In genomic region chr10:59166104-59166944, GRCm38 (mm10) we compare ENCODE assay signal across 9 mouse cellular contexts. TPM values are rescaled to one million over a fixed set of nuclear protein-coding genes. Genes with fewer than 3 reads are reported as not detected.
A peak's percentile ranks its signal among the peaks of the same experiment; 100 is the strongest.
DNase-seq lines count a peak whose midpoint lies in the region; ATAC-seq lines count a peak whose summit lies in the region.
"Had no signal": no experiment of that assay in that cellular context is flagged by ENCODE, and none has a peak within 500 bp of the region (broad histone marks: within the 10 kb centered on the region; RNA-seq: fewer than 3 reads in every experiment).

No protein-coding gene starts in this region.

- intact Hi-C loops in heart, postnatal 10 days (cut with DNase I): loop anchor here (1.0 to 5.0 kb wide), 3 partner anchors 126 to 701 kb away; no protein-coding TSS in a partner anchor

- H3K9me3 ChIP-seq in kidney, embryonic 15.5 days (replicated peaks): no peaks in the 10 kb centered on the region

- H3K4me1 ChIP-seq in kidney, embryonic 15.5 days: no peaks in the 10 kb centered on the region

- no peak overlapping the region for H3K4me2 ChIP-seq in kidney, embryonic 15.5 days

- H3K27ac ChIP-seq in kidney, embryonic 15.5 days: no peak overlapping the region

- ATAC-seq in kidney, embryonic 15.5 days (replicated peaks; ENCODE audit: low FRiP score): no peak; the same call in 1 of the 2 replicates
- ATAC-seq in common myeloid progenitor, adult 5-6 weeks (replicated peaks; ENCODE audit: low read depth, poor library complexity, severe bottlenecking): peak; percentile 86
- peak; percentile 68 for ATAC-seq in megakaryocyte-erythroid progenitor cell, adult 5-6 weeks (replicated peaks; ENCODE audit: low FRiP score, low TSS enrichment, poor library complexity, severe bottlenecking)

- no peak overlapping the region for H3K9ac ChIP-seq in kidney, embryonic 15.5 days

- WGBS in kidney, embryonic 15.5 days: 69% methylated on average over 14 of the region's 14 CpGs

- no peak overlapping the region for H3K4me3 ChIP-seq in kidney, embryonic 15.5 days (replicated peaks)
- H3K4me3 ChIP-seq: myocyte had no signal

- no peaks in the 10 kb centered on the region for H3K27me3 ChIP-seq in kidney, embryonic 15.5 days

- peak; percentile 54 for DNase-seq in kidney, adult 18-20 months
- peak; percentile 86 for DNase-seq in NIH3T3 (ENCODE audit: low read depth)
- peak; percentile 50 to 73 for DNase-seq in heart, postnatal 10 days
- DNase-seq in left cerebral cortex, adult 18-20 months (ENCODE audit: low spot score in 2 of 2): peak; percentile 65 to 67
- DNase-seq in yolk sac, embryonic 10.5 days (ENCODE audit: low spot score): no peak

- peaks cover 14% of the 10 kb centered on the region; the same call in 1 of the 2 replicates for H3K36me3 ChIP-seq in kidney, embryonic 15.5 days

RNA-seq across cellular contexts. Expression of gene Sept10, which starts 55.3 kb away (rescaled TPM):
- 52.2 and 55.2 TPM in 2 replicates for polyA plus RNA-seq in kidney, embryonic 15.5 days (2015; fragmentation: Nextera tagmentation; extraction: Ambion mirVana)
- 3.1 and 5.0 TPM in 2 replicates for total RNA-seq in common myeloid progenitor, adult 5-6 weeks (2017)
- total RNA-seq in heart, postnatal 10 days (2021): 10 to 100 TPM; 35.0 to 39.9 TPM
- total RNA-seq in left cerebral cortex, adult 18-20 months (2021): 1 to 10 TPM; 5.5 to 7.1 TPM
- 0.37 TPM in 1 of 2 replicates, not detected in the other for total RNA-seq in megakaryocyte-erythroid progenitor cell, adult 5-6 weeks (2014; fragmentation: Nextera tagmentation)
- not detected in 2 replicates for total RNA-seq in megakaryocyte-erythroid progenitor cell, adult 5-6 weeks (2017)

RNA-seq across cellular contexts. Expression of gene Sowahc, which starts 55.4 kb away (rescaled TPM):
- polyA plus RNA-seq in kidney, embryonic 15.5 days (2015; fragmentation: Nextera tagmentation; extraction: Ambion mirVana): 10.8 and 12.1 TPM in 2 replicates
- total RNA-seq in common myeloid progenitor, adult 5-6 weeks (2017): 1.0 and 4.2 TPM in 2 replicates
- 1 to 10 TPM; 1.7 to 3.0 TPM for total RNA-seq in heart, postnatal 10 days (2021)
- total RNA-seq in left cerebral cortex, adult 18-20 months (2021): 1 to 10 TPM; 6.9 to 7.8 TPM
- 0.62 TPM in 1 of 2 replicates, not detected in the other for total RNA-seq in megakaryocyte-erythroid progenitor cell, adult 5-6 weeks (2014; fragmentation: Nextera tagmentation)
- 0.15 and 2.1 TPM in 2 replicates for total RNA-seq in megakaryocyte-erythroid progenitor cell, adult 5-6 weeks (2017)
